In the genomic region with DNA sequence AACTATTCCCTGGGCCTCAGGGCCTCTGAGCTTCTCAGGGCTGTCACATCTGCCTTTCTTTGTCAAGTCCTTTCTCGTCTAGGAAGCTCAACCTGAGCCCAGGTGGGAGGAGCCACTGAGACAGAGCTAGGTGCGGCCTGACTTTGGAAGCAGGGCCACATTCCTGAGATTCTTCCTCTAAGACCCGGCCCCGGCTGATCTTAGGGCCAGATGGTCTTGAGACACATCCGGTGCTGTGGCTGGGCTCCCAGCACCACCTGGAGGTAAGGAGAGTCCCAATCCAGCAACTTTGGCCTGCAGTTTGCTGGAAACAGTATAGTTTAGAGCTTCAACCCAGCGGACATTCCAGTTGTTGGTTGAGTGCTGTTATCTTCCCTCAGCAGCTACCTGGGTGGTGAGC, we compare ENCODE assay signal across 7 mouse cellular contexts. TPM values are rescaled to one million over a fixed set of nuclear protein-coding genes. Genes with fewer than 3 reads are reported as not detected.
A peak's percentile ranks its signal among the peaks of the same experiment; 100 is the strongest.
DNase-seq lines count a peak whose midpoint lies in the region; ATAC-seq lines count a peak whose summit lies in the region.

No protein-coding gene starts in this region.

- H3K4me2 ChIP-seq in embryonic facial prominence, embryonic 13.5 days = no peak overlapping the region; the same call in 1 of the 2 replicates
- no peak overlapping the region for H3K4me2 ChIP-seq in kidney, embryonic 16.5 days (replicated peaks; ENCODE audit: low read depth, low read length)
- H3K4me2 ChIP-seq in midbrain, embryonic 13.5 days (replicated peaks) = no peak overlapping the region

- H3K27me3 ChIP-seq in embryonic facial prominence, embryonic 13.5 days = no peaks in the 10 kb centered on the region
- H3K27me3 ChIP-seq in kidney, embryonic 16.5 days (ENCODE audit: insufficient read depth, low read length) = no peaks in the 10 kb centered on the region
- H3K27me3 ChIP-seq in midbrain, embryonic 13.5 days = no peaks in the 10 kb centered on the region

- ATAC-seq in embryonic facial prominence, embryonic 13.5 days (ENCODE audit: insufficient number of reproducible peaks, insufficient read depth, low FRiP score, low TSS enrichment, low read depth) = peak; percentile 69; the same call in 1 of the 2 replicates
- peak; percentile 87 for ATAC-seq in kidney, embryonic 16.5 days (ENCODE audit: low FRiP score, low TSS enrichment)
- ATAC-seq in midbrain, embryonic 13.5 days = no peak

- no peak overlapping the region for H3K4me3 ChIP-seq in embryonic facial prominence, embryonic 13.5 days
- H3K4me3 ChIP-seq in kidney, embryonic 16.5 days (ENCODE audit: low read length) = no peak overlapping the region
- no peak overlapping the region for H3K4me3 ChIP-seq in midbrain, embryonic 13.5 days (replicated peaks)

- peak overlapping the region; percentile 35 for H3K27ac ChIP-seq in embryonic facial prominence, embryonic 13.5 days
- H3K27ac ChIP-seq in kidney, embryonic 16.5 days (ENCODE audit: low read length) = peak overlapping the region; percentile 64
- H3K27ac ChIP-seq in midbrain, embryonic 13.5 days = no peak overlapping the region

- H3K36me3 ChIP-seq in embryonic facial prominence, embryonic 13.5 days = no peaks in the 10 kb centered on the region
- no peaks in the 10 kb centered on the region for H3K36me3 ChIP-seq in kidney, embryonic 16.5 days (ENCODE audit: insufficient read depth, low read length)
- H3K36me3 ChIP-seq in midbrain, embryonic 13.5 days = no peaks in the 10 kb centered on the region

- H3K4me1 ChIP-seq in embryonic facial prominence, embryonic 13.5 days = peaks cover 18% of the 10 kb centered on the region
- peaks cover 16% of the 10 kb centered on the region for H3K4me1 ChIP-seq in kidney, embryonic 16.5 days (ENCODE audit: insufficient read depth, low read length)
- no peaks in the 10 kb centered on the region for H3K4me1 ChIP-seq in midbrain, embryonic 13.5 days (replicated peaks)

- DNase-seq in R1 (ENCODE audit: low read depth, low spot score) = peak; percentile 100
- DNase-seq in lung, postnatal 25 days (ENCODE audit: low spot score) = peak; percentile 70
- DNase-seq in adrenal gland, postnatal 36 days = no peak
- no peak for DNase-seq in gastrocnemius, adult 18-20 months (ENCODE audit: low spot score)

- WGBS in embryonic facial prominence, embryonic 13.5 days = 9% methylated on average over 6 of the region's 6 CpGs
- WGBS in kidney, embryonic 16.5 days = 14% methylated on average over 6 of the region's 6 CpGs
- 13% methylated on average over 6 of the region's 6 CpGs for WGBS in midbrain, embryonic 13.5 days

- no peaks in the 10 kb centered on the region for H3K9me3 ChIP-seq in embryonic facial prominence, embryonic 13.5 days
- no peaks in the 10 kb centered on the region for H3K9me3 ChIP-seq in kidney, embryonic 16.5 days (ENCODE audit: low read length)
- H3K9me3 ChIP-seq in midbrain, embryonic 13.5 days = no peaks in the 10 kb centered on the region

- H3K9ac ChIP-seq in embryonic facial prominence, embryonic 13.5 days = no peak overlapping the region
- peak overlapping the region; percentile 34; the same call in 1 of the 2 replicates for H3K9ac ChIP-seq in kidney, embryonic 16.5 days (replicated peaks; ENCODE audit: low read length)
- H3K9ac ChIP-seq in midbrain, embryonic 13.5 days (replicated peaks) = no peak overlapping the region; the same call in 1 of the 2 replicates

RNA-seq across cellular contexts. Expression of a gene that starts 1.9 kb away (rescaled TPM):
- 116 and 138 TPM in 2 replicates for polyA plus RNA-seq in embryonic facial prominence, embryonic 13.5 days (2015; fragmentation: Nextera tagmentation; extraction: Ambion mirVana)
- 103 and 117 TPM in 2 replicates for polyA plus RNA-seq in kidney, embryonic 16.5 days (2015; fragmentation: Nextera tagmentation; extraction: Ambion mirVana)
- 145 and 153 TPM in 2 replicates for polyA plus RNA-seq in midbrain, embryonic 13.5 days (2015; fragmentation: Nextera tagmentation; extraction: Ambion mirVana)
- 10 to 100 TPM; 64.5 to 78.6 TPM for total RNA-seq in adrenal gland, postnatal 36 days (2021)
- 10 to 100 TPM; 21.8 to 23.0 TPM for total RNA-seq in gastrocnemius, adult 18-20 months (2021)

RNA-seq across cellular contexts. Expression of a gene that starts 9.4 kb away (rescaled TPM):
- polyA plus RNA-seq in embryonic facial prominence, embryonic 13.5 days (2015; fragmentation: Nextera tagmentation; extraction: Ambion mirVana) = 57.4 and 57.9 TPM in 2 replicates
- 67.3 and 70.5 TPM in 2 replicates for polyA plus RNA-seq in kidney, embryonic 16.5 days (2015; fragmentation: Nextera tagmentation; extraction: Ambion mirVana)
- polyA plus RNA-seq in midbrain, embryonic 13.5 days (2015; fragmentation: Nextera tagmentation; extraction: Ambion mirVana) = 46.6 and 49.1 TPM in 2 replicates
- total RNA-seq in adrenal gland, postnatal 36 days (2021) = 10 to 100 TPM; 32.9 to 37.2 TPM
- total RNA-seq in gastrocnemius, adult 18-20 months (2021) = 10 to 100 TPM; 16.8 to 18.1 TPM

Comparison
In these comparisons a context has a peak if more than half of its experiments do, and no peak if none do; other contexts are left out.
1. DNase-seq: peak in R1 (single experiment) and lung, postnatal 25 days (single experiment); none in adrenal gland, postnatal 36 days (0 of 2) and gastrocnemius, adult 18-20 months (single experiment).